Mouse (Mus musculus): ENCODE results near the gene Pank3. TPM values are rescaled to one million over a fixed set of nuclear protein-coding genes. Genes with fewer than 3 reads are reported as not detected.

The Pank3 gene
- 15.6 TPM for polyA plus RNA-seq (2017; shearing (Covaris generic))

GRCm38 (mm10) chr11:35769188-35769745, at the start of gene Pank3:
Pank3 (plus strand) TSS chr11:35769484.

GRCm38 (mm10) chr11:35798874-35799273, 29.6 kb downstream of the Pank3 start, which contains the start of gene Fbll1:
Fbll1 (minus strand) TSS chr11:35798884.

DNA sequence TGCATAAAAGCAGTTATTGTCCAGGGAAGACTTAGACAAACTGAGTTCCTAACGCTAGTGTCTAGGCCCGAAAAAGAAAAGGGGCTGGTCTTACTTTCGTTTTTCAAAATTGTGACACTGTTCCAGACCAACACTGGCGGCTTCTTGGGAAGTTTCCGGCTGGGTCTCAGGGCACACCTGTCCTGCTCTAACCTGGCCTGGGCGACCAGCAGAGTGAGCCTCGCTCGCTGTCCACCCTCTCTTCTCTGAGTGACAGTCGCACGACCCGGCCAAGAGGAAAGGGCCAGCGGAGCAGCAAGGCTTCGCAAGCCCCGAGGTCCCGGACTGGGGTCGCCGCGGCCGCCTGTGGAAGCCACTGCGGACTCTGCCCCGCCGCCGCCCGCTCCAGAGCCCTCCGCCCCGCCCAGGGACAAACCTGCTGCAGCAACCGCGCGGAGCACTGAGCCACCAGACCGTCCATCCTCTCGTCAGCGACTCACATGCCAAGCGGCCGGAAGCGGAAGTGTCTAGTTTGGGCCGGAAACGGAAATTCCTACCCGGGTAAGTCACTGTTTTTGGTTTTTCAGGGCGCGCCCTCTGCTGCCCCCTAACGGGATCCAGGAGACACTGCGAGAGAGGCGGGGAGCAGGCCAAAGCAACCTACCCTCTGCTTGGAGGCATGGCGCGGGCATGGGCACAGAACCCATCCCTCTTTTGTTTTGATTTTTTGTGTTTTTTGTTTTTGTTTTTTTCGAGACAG, 64.9 kb downstream of the Pank3 start, which contains the start of gene Rars:
TSS of gene Rars (minus strand) at position 485 of the 739 bp plus-strand sequence.

Other genes starting within 250 kb of the Pank3 start
- not detected for gene Fbll1, start 29.4 kb downstream of the Pank3 start, polyA plus RNA-seq (2017; shearing (Covaris generic))
- 56.0 TPM for gene Rars, start 65.0 kb downstream of the Pank3 start, polyA plus RNA-seq (2017; shearing (Covaris generic))
- not detected for gene Wwc1, start 211.0 kb downstream of the Pank3 start, polyA plus RNA-seq (2017; shearing (Covaris generic))

Data from naive thymus-derived CD4-positive, alpha-beta T cell, adult 5 months (primary cell).